Mouse (Mus musculus): ENCODE results near the gene Chst3. TPM values are rescaled to one million over a fixed set of nuclear protein-coding genes. Genes with fewer than 3 reads are reported as not detected.

The Chst3 gene
- total and polyA plus RNA-seq, 3 experiments, result 4.4 to 12.2 (median 7.5) TPM

GRCm38 (mm10) chr10:60268738-60269137 lies 49.7 kb upstream of the Chst3 start:
- dilution Hi-C loops (cut with MboI; ENCODE audit: extremely low pct_ligation_motif_present, extremely low pct_unique_long_range_greater_than_20kb, low sequenced_read_pairs), result no loop called here
- Histone ChIP-seq H3K4me1 (ENCODE audit: control insufficient read depth in 1 of 2, insufficient read depth in 2 of 2) (peaks cover 5 to 22% of the 10 kb centered on the region in 2 experiments), H3K9ac (ENCODE audit: insufficient read depth, low read depth) (no peak overlapping the region), H3K4me2 (ENCODE audit: insufficient read depth, low read depth, poor library complexity, severe bottlenecking) (no peak overlapping the region), H3K9me3 (replicated peaks; ENCODE audit: low read length) (no peaks in the 10 kb centered on the region), H3K27me3 (replicated peaks) (no peaks in the 10 kb centered on the region), H3K79me2 (replicated peaks; ENCODE audit: control insufficient read depth, extremely low read depth, insufficient read depth, poor library complexity, severe bottlenecking) (no peaks in the 10 kb centered on the region), H3K27ac (ENCODE audit: insufficient read depth, low read depth) (no peak overlapping the region), H3K4me3 (replicated peaks in 1 of 3; ENCODE audit: low read depth in 2 of 3, low read length in 2 of 3, poor library complexity in 1 of 3) (no peak overlapping the region), H3K36me3 (replicated peaks in 1 of 2; ENCODE audit: control insufficient read depth in 1 of 2, insufficient read depth in 1 of 2, low read length in 1 of 2) (no peaks in the 10 kb centered on the region)
- no peak for TF ChIP-seq CTCF (conservative IDR thresholded peaks at IDR 0.05 in 1 of 2, IDR thresholded peaks at IDR 0.05 in 1 of 2; ENCODE audit: low read depth in 2 of 2, low read length in 2 of 2)
- TF ChIP-seq MYC (IDR thresholded peaks at IDR 0.05; ENCODE audit: low read depth, low read length), result no peak
- TF ChIP-seq RCOR1 (conservative IDR thresholded peaks at IDR 0.05; ENCODE audit: low read depth, low read length), result no peak
- TF ChIP-seq ZC3H11A (IDR thresholded peaks at IDR 0.05; ENCODE audit: low read depth, low read length), result no peak
- no peak for TF ChIP-seq PAX5 (IDR thresholded peaks at IDR 0.05; ENCODE audit: low read length)
- TF ChIP-seq ZMIZ1 (IDR thresholded peaks at IDR 0.05; ENCODE audit: low read depth, low read length), result no peak
- in situ Hi-C loops (cut with MboI; ENCODE audit: low pct_ligation_motif_present, low pct_unique_long_range_greater_than_20kb, low sequenced_read_pairs), result no loop called here
- DNase-seq (ENCODE audit: extremely low read depth), result no peak

GRCm38 (mm10) chr10:60266842-60267401 lies 47.9 kb upstream of the Chst3 start:
- no peaks in the 10 kb centered on the region for H3K79me2 ChIP-seq (replicated peaks; ENCODE audit: control insufficient read depth, extremely low read depth, insufficient read depth, poor library complexity, severe bottlenecking)
- H3K36me3 ChIP-seq (replicated peaks in 1 of 2; ENCODE audit: control insufficient read depth in 1 of 2, insufficient read depth in 1 of 2, low read length in 1 of 2), result no peaks in the 10 kb centered on the region
- no peak overlapping the region for H3K27ac ChIP-seq (ENCODE audit: insufficient read depth, low read depth)
- no peak for DNase-seq (ENCODE audit: extremely low read depth)
- no peak for TF ChIP-seq GABPA (IDR thresholded peaks at IDR 0.05; ENCODE audit: insufficient replicate concordance, low read depth, low read length)
- TF ChIP-seq ELF1 (IDR thresholded peaks at IDR 0.05; ENCODE audit: low read depth, low read length), result no peak
- TF ChIP-seq USF2 (conservative IDR thresholded peaks at IDR 0.05; ENCODE audit: low read depth, low read length), result no peak
- TF ChIP-seq CTCF (conservative IDR thresholded peaks at IDR 0.05 in 1 of 2, IDR thresholded peaks at IDR 0.05 in 1 of 2; ENCODE audit: low read depth in 2 of 2, low read length in 2 of 2), result no peak
- no peak for TF ChIP-seq USF1 (IDR thresholded peaks at IDR 0.05; ENCODE audit: low read depth, low read length)
- TF ChIP-seq NRF1 (IDR thresholded peaks at IDR 0.05; ENCODE audit: low read depth, low read length), result no peak
- TF ChIP-seq PAX5 (IDR thresholded peaks at IDR 0.05; ENCODE audit: low read length), result no peak
- no peak for TF ChIP-seq IRF4 (IDR thresholded peaks at IDR 0.05; ENCODE audit: low read depth, low read length)
- H3K27me3 ChIP-seq (replicated peaks), result no peaks in the 10 kb centered on the region
- no peak overlapping the region for H3K4me3 ChIP-seq (replicated peaks in 1 of 3; ENCODE audit: low read depth in 2 of 3, low read length in 2 of 3, poor library complexity in 1 of 3)
- in situ Hi-C loops (cut with MboI; ENCODE audit: low pct_ligation_motif_present, low pct_unique_long_range_greater_than_20kb, low sequenced_read_pairs), result no loop called here
- dilution Hi-C loops (cut with MboI; ENCODE audit: extremely low pct_ligation_motif_present, extremely low pct_unique_long_range_greater_than_20kb, low sequenced_read_pairs), result no loop called here
- H3K4me1 ChIP-seq (ENCODE audit: control insufficient read depth in 1 of 2, insufficient read depth in 2 of 2), result peaks cover 13 to 25% of the 10 kb centered on the region in 2 experiments
- H3K9me3 ChIP-seq (replicated peaks; ENCODE audit: low read length), result no peaks in the 10 kb centered on the region
- no peak overlapping the region for H3K4me2 ChIP-seq (ENCODE audit: insufficient read depth, low read depth, poor library complexity, severe bottlenecking)
- no peak overlapping the region for H3K9ac ChIP-seq (ENCODE audit: insufficient read depth, low read depth)

GRCm38 (mm10) chr10:60265252-60265651 lies 46.2 kb upstream of the Chst3 start:
- H3K9ac ChIP-seq (ENCODE audit: insufficient read depth, low read depth), result no peak overlapping the region
- no peaks in the 10 kb centered on the region for H3K36me3 ChIP-seq (replicated peaks in 1 of 2; ENCODE audit: control insufficient read depth in 1 of 2, insufficient read depth in 1 of 2, low read length in 1 of 2)
- H3K4me3 ChIP-seq (replicated peaks in 1 of 3; ENCODE audit: low read depth in 2 of 3, low read length in 2 of 3, poor library complexity in 1 of 3), result no peak overlapping the region
- in situ Hi-C loops (cut with MboI; ENCODE audit: low pct_ligation_motif_present, low pct_unique_long_range_greater_than_20kb, low sequenced_read_pairs), result no loop called here
- TF ChIP-seq CHD1 (IDR thresholded peaks at IDR 0.05; ENCODE audit: low read depth, low read length) (no peak), ELF1 (IDR thresholded peaks at IDR 0.05; ENCODE audit: low read depth, low read length) (no peak), MXI1 (IDR thresholded peaks at IDR 0.05; ENCODE audit: low read depth, low read length) (no peak), ZNF384 (IDR thresholded peaks at IDR 0.05; ENCODE audit: low read depth, low read length) (no peak), ETS1 (conservative IDR thresholded peaks at IDR 0.05; ENCODE audit: low read depth, low read length) (no peak), MEF2A (IDR thresholded peaks at IDR 0.05; ENCODE audit: borderline replicate concordance, low read depth, low read length) (no peak), ZKSCAN1 (IDR thresholded peaks at IDR 0.05; ENCODE audit: borderline replicate concordance, low read depth, low read length) (no peak), JUN (IDR thresholded peaks at IDR 0.05; ENCODE audit: insufficient read depth, low read depth, low read length) (no peak), PAX5 (IDR thresholded peaks at IDR 0.05; ENCODE audit: low read length) (no peak), TCF12 (IDR thresholded peaks at IDR 0.05; ENCODE audit: low read depth, low read length) (no peak), TBP (conservative IDR thresholded peaks at IDR 0.05; ENCODE audit: low read depth, low read length) (no peak), MAFK (IDR thresholded peaks at IDR 0.05; ENCODE audit: insufficient replicate concordance, low read length) (no peak), GABPA (IDR thresholded peaks at IDR 0.05; ENCODE audit: insufficient replicate concordance, low read depth, low read length) (no peak), USF2 (conservative IDR thresholded peaks at IDR 0.05; ENCODE audit: low read depth, low read length) (no peak), MYC (IDR thresholded peaks at IDR 0.05; ENCODE audit: low read depth, low read length) (no peak), IRF4 (IDR thresholded peaks at IDR 0.05; ENCODE audit: low read depth, low read length) (no peak), UBTF (IDR thresholded peaks at IDR 0.05; ENCODE audit: low read depth, low read length) (no peak), ZC3H11A (IDR thresholded peaks at IDR 0.05; ENCODE audit: low read depth, low read length) (no peak)
- no peak overlapping the region for H3K27ac ChIP-seq (ENCODE audit: insufficient read depth, low read depth)
- DNase-seq (ENCODE audit: extremely low read depth), result no peak
- dilution Hi-C loops (cut with MboI; ENCODE audit: extremely low pct_ligation_motif_present, extremely low pct_unique_long_range_greater_than_20kb, low sequenced_read_pairs), result no loop called here
- no peaks in the 10 kb centered on the region for H3K79me2 ChIP-seq (replicated peaks; ENCODE audit: control insufficient read depth, extremely low read depth, insufficient read depth, poor library complexity, severe bottlenecking)
- H3K9me3 ChIP-seq (replicated peaks; ENCODE audit: low read length), result no peaks in the 10 kb centered on the region
- H3K27me3 ChIP-seq (replicated peaks), result no peaks in the 10 kb centered on the region
- no peak overlapping the region for H3K4me2 ChIP-seq (ENCODE audit: insufficient read depth, low read depth, poor library complexity, severe bottlenecking)
- peaks cover 25 to 41% of the 10 kb centered on the region in 2 experiments for H3K4me1 ChIP-seq (ENCODE audit: control insufficient read depth in 1 of 2, insufficient read depth in 2 of 2)
